Mouse (Mus musculus): ENCODE data around the gene Tyrobp.

Tyrobp gene

DNA sequence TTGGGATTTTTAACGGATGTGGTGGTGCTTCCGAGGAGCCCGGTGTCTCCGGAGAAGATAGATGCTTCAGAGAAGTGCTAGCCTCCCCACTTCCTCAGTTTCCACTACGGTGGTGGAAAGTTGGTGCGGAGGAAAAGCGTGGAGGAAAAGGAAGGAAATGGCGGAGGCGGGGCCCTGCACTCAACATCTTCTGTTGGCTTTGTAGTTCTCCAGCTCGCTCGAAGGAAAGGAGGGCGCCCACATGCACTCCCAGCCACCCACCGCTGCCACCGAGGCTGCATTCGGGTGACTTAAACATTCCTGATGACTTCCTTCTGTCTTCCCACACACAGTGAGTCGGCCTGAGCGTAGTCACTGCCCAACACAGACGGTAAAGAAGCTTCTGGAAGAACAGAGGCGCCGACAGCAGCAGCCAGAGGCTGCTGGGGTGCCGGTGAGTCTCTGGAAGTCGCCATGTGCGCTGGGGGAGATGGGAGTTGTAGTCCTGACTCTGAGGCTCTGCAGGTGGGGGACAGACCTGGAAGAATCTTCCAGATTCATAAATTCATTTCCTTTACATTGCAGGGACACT lies 9.6 kb downstream of the Tyrobp start:
- DNase-seq (ENCODE audit: low read depth): peak; percentile 89

DNA sequence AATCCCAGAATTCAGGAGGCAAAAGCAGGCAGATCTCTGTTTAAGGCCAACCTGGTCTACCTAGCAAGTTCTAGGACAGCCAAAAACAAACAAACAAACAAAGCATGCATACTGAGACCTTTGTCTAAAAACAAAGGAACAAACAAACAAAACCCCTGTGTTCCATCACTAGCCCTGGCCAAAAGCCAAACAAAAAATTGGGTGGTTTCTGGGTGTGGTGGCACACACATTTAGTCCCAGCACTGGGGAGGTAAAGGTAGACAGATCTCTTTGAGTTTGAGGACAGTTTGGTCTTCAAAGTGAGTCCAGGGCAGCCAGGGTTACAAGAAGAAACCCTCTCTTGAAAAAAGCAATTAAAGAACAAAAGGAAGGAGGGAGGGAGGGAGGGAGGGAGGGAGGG lies 15.8 kb downstream of the Tyrobp start:
- peak; percentile 51 for DNase-seq (ENCODE audit: low read depth)

DNA sequence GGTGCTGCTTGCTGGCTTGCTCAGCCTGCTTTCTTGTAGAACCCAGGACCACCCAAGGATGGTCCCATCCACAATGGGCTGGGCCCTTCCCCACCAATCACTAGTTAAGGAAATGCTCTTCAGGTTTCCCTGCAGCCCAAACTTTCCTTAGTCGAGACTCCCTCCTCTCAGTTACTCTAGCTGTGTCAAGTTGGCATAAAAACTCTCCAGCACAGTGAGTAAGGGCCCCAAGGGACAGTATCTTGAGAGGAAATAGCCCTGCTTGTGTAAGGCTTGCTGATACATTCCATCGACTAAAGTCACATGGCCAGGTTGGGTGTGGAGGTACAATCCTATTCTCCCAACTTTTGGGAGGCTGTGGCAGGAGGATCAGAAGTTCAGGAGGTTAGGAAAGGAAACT lies 16.6 kb downstream of the Tyrobp start:
- peak; percentile 33 for DNase-seq (ENCODE audit: low read depth)

DNA sequence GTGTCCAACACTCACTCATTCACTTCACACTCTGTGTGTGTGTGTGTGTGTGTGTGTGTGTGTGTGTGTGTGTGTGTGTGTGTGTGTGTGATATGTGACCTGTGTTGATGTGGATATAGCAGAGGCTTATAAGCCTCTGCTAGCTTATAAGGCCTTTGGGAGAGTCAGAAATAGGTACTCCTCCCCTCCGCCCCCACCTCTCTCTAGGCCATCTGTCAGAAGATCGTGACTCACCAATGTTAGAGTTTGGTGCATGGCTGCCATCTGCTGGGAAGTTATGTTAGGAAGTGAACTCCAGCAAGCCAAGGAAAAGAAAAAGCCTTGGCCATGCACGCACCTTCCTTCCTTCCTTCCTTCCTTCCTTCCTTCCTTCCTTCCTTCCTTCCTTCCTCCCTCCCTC lies 18.2 kb downstream of the Tyrobp start:
- DNase-seq (ENCODE audit: low read depth): peak; percentile 90

DNA sequence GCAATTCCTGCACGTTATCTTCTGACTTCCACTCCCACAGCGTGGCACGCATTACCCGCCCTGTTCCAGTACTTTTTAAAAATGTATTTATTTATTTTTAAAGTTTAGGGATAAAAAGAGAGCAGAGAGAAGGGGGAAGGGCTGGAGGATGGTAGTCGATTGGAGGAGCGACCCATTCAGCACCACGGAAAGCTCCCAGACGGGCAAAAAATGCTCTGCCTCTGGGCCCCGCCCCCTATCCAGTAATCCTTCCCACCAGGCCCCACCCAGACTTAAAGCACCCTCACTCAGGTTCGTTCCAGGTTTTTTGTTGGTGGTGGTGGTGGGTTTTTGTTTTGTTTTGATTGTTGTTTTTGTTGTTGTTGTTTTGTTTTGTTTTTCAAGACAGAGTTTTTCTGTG lies 20.7 kb downstream of the Tyrobp start:
- peak; percentile 75 for DNase-seq (ENCODE audit: low read depth)

DNA sequence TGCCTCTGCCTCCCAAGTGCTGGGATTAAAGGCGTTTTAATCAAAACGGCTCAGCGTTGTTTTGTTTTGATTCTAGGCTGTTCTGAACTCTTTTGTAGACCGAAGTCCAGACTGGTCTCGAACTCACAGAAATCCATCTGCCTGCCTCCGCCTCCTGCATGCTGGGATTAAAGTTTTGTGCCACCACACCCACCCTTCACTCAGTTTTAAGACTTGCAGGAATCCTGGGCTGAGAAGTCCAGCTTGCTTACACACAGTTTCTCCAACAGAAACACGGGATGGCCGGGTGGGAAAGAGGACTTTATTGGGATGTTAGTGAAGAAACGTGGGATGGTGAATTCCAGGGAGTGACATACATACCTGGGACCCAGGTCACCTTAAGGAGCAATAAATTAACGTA lies 21.1 kb downstream of the Tyrobp start:
- no peak for DNase-seq (ENCODE audit: low read depth)

DNA sequence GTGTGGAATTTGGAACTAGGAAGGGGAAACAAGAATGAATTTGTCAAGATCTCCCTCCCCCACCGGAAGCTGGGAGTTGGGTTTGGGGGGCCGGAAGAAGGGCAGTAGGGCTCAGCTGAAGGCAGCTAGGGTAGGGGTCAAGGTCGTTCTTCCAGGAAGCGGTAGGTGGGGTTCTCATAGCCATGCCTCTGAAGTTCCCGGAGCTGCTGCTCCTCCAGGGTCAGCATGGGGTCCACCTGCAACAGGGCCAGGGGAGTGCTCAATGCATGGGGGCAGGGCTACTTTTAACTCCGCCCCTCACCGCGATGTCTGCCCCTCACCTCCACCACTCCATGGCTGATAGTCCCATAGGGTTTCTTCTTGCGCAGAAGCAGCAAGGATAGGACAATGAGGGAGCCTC lies 21.6 kb downstream of the Tyrobp start:
- DNase-seq (ENCODE audit: low read depth): no peak

DNA sequence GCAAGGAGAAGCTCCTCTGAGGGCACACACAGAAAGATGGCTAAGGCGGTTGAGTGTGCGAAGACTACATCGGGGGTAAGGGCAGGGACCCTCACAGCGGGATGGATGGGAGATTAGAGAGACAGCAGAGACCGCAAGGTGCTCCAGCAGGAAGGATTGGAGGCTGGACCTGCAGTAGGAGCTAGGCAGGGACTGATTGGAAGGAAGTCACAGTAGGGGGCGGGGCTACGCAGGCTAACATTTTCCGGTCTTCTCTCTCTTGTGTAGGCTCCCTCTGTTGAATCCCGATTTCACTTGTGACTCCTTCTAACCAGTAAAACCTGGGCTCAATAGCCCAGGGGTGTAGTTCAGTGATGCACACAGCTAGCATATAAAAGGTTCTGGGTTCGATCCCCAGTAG lies 23.3 kb downstream of the Tyrobp start:
- peak; percentile 67 for DNase-seq (ENCODE audit: low read depth)

DNA sequence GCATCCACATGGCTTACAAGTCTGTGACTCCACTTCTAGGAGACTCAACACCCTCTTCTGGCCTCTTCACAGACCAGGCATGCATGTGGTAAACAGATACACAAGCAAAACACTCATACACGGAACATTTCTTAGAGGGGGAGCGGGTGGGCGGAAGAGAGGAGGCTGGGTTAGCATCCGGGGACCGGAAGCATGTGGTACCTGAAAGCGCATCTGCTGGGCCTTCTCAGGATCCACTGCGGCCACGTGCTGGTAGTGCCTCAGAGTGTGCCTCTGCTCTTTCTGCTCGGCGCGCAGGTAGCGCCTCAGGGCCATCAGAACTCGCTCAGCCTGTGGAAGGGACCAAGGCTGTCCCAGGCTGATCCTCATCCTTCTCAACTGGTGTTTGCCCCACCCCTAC lies 26.2 kb downstream of the Tyrobp start:
- DNase-seq (ENCODE audit: low read depth): peak; percentile 51

DNA sequence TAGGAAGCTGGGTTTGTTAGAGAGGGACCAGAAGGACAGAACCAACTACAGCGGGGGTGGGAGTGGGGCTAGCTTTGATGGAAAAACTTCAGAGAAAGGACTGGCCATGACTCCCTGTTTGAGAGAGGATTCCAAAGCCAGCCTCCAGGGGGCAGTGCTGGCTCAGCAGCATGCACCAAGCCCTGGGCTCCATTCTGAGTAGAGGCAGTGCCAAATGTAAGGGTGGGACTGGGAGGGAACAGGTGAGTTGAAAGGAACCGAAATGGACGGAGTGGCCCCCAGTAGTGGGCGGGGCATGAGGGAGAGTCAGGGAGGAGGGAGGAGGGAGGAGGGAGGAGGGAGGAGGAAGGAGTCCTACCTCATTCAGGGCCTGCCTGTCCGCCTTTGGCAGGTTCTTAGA lies 27.1 kb downstream of the Tyrobp start:
- DNase-seq (ENCODE audit: low read depth): peak; percentile 80

DNA sequence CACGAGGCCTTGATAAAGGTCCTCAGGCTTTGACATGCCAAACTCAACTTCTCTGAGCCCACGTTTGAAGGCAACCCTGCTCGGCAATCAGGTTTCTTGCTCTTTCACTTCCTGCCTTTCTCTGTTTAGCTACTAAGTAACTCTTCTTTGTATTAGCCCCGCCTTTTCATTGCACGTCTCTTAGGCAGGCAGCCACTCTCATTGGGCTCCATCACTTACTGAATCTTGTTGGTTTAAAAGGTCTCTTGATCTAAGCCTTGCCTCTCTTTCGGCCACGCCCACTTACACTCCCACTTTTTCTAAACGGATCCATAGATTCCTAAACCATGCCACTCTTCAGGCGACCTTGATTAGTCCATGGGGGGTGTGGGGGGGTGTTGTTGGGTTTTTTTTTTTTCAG lies 30.1 kb downstream of the Tyrobp start:
- DNase-seq (ENCODE audit: low read depth): peak; percentile 69

DNA sequence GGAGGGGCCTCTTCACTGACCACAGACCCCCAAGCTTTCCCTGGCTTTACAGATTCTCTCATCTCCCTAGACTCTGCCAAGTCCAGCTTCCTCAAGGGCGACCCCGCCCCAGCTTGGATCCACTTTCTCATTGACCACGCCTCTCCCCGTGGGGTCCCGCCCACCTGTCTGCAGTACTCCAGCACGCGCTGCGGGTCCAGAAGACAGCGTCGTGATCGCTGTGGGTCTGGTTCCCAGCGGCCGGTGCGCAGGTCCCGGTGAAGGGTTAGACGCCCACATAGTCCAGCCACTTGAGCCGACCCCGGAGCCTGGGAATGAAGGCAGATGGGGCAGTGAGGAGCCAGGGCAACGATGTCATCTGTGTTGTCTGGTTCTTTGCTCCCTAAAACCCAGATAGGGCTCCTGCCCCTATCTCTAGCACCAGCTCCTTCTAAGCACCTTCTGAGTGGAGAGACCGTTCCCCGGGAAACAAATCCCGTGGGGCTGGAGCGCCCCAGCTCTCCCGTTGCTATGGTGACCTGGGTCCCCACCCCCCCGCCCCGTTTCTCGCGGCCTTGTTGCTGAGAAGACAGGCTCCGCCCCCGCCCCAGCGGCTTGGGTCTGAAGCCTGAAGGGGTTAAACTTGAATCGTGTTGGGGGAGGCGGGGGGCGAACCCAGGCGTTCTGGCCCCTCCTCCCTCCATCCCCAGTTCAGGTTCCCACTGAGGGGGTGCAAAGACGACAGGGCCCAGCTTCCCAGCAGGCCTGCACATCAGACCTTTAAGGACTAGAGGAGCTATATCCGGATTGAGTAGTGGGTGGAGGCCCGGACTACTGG lies 30.8 kb downstream of the Tyrobp start:
- DNase-seq (ENCODE audit: low read depth): peak; percentile 64

DNA sequence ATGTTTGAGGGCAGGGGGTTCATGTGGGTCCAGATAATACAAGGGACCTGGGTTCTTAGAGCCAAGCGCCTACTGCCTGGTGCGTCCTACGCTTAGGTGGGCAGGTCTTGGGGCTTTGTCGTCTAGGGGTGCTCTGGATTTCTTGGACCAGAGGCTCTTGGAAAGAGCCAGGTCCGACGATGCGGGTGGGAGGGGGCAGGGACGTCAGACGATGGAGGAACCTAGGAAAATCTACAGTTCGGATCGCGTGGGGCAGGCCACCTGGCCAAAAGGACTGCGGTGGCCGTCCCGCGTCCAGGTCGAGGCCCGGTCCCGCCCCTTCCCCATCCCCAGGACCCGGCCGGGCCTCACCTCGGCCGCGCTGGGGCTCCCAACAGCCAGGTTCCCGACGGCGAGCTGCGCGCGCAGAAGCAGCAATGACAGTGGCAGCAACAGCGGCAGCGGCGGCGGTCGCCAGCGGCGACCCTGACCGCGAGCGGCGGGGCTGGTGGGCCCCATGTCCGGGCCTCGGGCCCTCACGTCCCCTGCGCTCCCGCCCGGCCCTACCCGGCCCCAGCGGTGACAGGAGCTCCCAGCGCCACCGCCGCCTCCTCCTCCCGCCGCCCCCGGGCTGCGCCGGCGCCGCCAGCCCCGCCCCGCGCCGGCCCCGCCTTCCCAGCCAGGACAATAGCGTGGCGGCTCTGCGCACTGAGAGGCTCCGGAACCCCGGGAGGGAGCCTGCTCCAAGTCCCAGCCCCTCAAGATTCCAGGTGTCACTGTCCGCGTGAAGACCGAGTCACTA lies 31.6 kb downstream of the Tyrobp start, which contains the start of gene Aplp1:
TSS of gene Aplp1 (minus strand) at position 565 of the 781 bp plus-strand sequence.
- DNase-seq (ENCODE audit: low read depth): peak; percentile 78

DNA sequence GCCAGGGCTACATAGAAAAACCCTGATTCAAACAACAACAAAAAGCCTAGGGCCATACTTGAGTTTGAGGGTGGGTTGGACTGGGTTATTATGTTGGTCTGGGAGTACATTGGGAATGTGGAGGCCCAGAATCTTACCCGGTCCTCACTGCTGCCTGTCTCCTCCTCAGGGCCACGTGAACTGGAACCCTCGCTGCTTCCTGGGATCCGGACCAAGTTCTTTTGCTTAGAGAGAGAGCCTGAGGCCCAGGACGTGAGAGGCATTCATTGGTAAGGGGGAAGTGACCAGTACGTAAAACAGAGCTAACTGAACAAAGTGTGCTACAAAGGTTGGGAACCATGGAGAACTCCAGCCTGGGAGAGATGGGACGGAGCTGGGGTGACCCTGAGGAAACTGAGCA lies 36.7 kb downstream of the Tyrobp start:
- DNase-seq (ENCODE audit: low read depth): no peak

DNA sequence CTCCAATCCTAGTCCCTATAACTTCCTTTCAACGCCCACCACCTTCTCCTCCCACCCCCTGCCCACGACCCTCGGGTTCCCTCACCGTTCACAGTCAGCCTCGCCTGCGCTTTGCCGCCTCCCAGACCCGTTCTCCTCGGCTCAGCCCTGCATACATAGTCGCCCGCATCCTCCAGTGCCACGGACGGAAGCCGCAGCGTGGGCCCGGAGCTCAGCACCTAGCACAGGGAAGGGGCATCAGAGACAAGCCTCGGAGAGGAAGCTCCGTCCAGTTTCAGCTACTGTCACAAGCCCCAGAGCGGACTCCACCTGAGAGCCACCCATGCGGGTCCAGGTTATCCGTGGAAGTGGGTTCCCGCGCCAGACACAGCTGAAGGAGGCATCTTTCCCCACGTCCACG lies 39.8 kb downstream of the Tyrobp start:
- no peak for DNase-seq (ENCODE audit: low read depth)

DNA sequence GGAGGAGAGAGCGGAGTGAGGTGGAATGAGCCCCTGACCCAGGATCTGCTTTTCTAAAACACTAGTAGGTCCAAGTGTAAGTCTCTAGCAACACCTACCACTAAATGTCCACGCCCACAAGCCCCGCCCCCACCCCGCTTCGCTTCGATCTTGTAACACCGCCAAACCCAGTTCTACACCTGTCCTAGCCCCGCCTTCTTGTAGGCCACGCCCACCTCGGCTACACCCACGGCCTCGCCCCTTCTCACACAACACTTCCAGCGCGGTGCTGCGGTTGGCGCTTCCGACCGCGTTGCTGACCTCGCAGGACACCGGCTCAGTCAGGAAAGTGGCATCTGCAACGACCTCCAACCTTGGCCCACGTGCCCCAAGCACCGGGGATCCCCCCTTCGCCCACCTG lies 40.2 kb downstream of the Tyrobp start:
- DNase-seq (ENCODE audit: low read depth): peak; percentile 89

DNA sequence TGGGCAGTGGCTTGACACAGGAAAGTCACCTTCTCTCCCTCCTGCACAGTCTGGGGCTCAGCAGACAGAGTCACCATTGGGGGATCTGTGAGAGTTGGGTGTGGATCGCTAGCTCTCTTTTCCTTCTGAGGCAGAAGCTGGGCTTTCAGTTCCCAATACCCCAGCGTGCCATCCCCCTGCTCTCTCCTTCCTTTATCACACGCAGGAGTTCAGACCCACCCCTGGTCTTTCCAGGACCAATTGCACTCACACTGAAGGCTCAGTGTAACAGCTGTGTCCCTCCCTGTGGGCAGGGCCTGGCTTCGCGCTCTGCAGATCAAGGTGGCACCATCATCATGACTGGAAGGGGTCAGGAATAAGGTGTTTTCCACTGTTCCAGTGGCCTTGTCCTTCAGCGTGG lies 40.7 kb downstream of the Tyrobp start:
- no peak for DNase-seq (ENCODE audit: low read depth)

DNA sequence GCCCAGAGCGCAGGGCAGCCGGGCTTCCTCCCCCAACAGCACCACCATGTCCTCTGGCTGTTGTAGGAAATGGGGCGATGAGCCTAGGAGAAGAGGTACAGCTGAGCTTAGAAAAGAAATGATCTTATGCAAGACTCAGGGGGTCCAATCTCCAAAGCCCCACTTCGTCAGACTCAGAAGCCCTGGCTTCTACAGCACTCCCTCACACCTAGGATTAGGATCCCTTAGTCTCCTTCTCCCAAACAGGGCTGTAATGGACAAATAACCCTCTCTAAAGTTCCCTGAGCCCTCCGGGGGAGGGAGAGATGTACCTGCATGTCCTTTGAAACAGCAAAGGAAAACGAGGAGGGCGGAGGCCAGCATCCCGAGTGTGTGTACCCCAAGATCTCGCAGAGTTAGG lies 42.9 kb downstream of the Tyrobp start:
- DNase-seq (ENCODE audit: low read depth): no peak

DNA sequence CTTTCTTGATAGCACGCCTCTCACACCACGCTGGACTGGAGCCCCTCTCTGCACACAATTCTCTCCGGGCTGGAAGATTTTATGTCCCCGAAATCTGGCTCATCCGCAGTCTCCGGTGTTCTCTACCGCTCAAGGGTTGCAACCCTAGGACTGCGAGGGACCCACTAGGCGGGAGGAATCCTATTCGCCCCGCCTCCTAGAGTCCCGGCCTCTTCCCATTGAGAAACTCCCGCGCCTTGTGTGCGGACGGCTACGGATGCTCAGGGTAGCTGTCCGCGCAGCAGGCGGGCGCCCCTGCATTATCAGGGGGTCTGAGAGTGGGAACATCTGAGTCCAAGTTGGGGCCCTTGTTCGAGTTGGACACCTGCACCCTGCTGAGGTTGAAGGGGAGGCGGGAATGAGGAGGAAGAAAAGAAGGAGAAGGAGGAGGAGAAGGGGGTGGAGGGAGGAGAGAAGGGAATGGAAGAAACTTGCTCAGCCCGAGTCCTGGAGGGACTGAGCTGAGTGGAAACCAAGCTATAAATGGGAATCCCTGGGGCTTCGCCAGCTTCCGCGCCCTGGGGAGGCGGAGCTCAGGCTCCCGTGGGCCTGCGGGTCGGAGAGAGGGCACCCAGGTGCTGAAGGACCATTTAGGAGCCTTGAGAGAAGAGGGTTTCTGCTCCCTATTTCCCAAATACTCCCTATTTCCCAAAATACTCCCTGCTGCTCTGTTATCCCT lies 43.5 kb downstream of the Tyrobp start:
- DNase-seq (ENCODE audit: low read depth): no peak

DNA sequence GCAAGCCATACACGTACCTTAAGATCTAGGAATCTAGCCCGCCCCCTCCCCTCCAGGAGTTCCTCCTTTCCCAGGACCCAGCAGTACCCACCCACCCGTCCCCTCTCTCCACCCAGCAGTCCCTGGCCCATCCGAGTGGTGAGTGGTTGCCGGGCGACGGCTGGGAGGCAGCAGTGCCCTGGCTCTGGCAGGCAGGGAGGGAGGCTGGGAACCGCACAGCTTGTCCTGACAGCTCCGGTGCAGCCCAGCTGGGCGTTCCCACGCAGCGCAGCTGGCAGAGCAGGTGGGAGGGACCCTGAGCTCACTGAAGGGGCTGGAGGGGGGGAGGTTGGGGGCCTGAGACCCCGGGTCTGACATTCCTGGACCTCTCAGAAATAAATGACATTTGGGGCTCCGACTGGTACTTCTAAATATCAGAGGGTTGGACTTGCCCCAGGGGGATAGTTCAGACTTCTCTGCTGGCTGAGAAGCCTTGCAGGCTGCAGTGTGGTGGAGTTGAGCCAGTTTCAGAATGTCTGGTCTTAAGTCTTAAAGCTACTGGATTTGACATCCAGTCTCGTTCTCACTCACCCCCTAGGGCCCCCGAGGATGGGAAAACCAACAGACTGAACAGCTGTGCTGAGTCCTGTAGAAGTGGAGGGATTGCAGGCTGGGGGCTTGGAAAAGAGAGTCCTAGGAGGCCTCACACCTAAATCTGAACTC lies 44.2 kb downstream of the Tyrobp start, which contains the start of the genes Kirrel2 and Nphs1:
TSS of gene Kirrel2 (minus strand) at position 62 of the 702 bp plus-strand sequence.
TSS of gene Nphs1 (plus strand) at position 687 of the 702 bp plus-strand sequence.
- DNase-seq (ENCODE audit: low read depth): no peak

DNA sequence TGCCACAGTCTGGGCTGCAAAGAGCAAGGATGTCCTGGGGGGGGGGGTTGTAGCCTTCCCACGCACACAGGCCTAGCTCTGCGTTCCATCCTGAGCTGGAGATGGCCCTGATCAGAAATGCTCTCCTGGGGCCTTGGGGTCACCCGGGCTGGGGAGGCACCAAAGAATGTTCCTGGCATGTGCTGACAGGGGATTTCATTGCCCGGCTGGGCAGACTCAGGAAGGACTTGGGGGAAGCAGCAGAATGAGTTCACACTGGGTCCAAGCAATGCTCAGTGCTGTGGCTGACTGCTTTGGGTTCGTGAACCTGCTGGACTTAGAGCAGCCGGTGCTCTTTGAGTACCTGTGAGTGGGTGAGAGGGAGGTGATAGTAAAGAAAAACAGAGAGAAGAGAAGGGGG lies 45.9 kb downstream of the Tyrobp start:
- no peak for DNase-seq (ENCODE audit: low read depth)

DNA sequence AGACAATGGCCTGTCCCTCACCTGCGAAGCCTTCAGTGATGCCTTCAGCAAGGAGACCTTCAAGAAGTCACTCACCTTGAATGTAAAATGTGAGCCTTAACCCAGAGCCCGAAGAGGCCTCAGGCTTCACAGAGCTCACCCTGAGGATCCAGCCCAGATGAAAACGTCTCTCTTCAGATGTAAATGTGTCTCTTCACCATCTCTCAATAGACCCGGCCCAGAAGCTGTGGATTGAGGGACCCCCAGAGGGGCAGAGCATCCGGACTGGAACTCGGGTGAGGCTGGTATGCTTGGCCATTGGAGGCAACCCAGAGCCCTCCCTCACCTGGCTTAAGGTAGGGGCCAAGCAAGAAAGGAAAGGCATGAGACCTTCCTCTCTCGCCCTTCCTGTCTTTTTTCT lies 50.0 kb downstream of the Tyrobp start:
- no peak for DNase-seq (ENCODE audit: low read depth)
